Mouse (Mus musculus) heart, postnatal 25 days (tissue): ENCODE measurements around the gene Spryd3. TPM values are rescaled to one million over a fixed set of nuclear protein-coding genes. Genes with fewer than 3 reads are reported as not detected.

Experiments
- DNase-seq: peaks from one replicate; pipeline ENCODE4 v3.0.0; 2022; ENCODE audit warnings: low spot score
- intact Hi-C: fragments of 180-260 bp; cut with DNase I; formaldehyde crosslinking; loops from one replicate; pipeline ENCODE4 v1.15.1; 2025
- total RNA-seq, 2 experiments: library from RNA; stranded (reverse); gene quantifications; 2 replicates each; pipeline ENCODE4 v1.2.3; 2021

The Spryd3 gene
- total RNA-seq, 2 experiments from 2014 or later, result 13.2 to 15.1 TPM

- DNase-seq, result no peak
- intact Hi-C loops, result loop anchor here (1.0 to 2.0 kb wide), 2 partner anchors 31 to 55 kb away; no protein-coding TSS in a partner anchor
Observed at GRCm38 (mm10) chr15:102147674-102148402, 11.8 kb upstream of the Spryd3 start.

- intact Hi-C loops, result loop anchor here (1.0 to 2.0 kb wide), 3 partner anchors 30 to 54 kb away; no protein-coding TSS in a partner anchor
- no peak for DNase-seq
Observed at GRCm38 (mm10) chr15:102146882-102147281, 10.8 kb upstream of the Spryd3 start.

GRCm38 (mm10) chr15:102146089-102146488, 10.1 kb upstream of the Spryd3 start:
- intact Hi-C loops, result loop anchor here (1.0 to 2.0 kb wide), 2 partner anchors 29 to 38 kb away; no protein-coding TSS in a partner anchor
- no peak for DNase-seq

- intact Hi-C loops, result no loop called here
- no peak for DNase-seq
Observed at GRCm38 (mm10) chr15:102145330-102145729, 9.3 kb upstream of the Spryd3 start.

- no peak for DNase-seq
- intact Hi-C loops, result no loop called here
Observed at GRCm38 (mm10) chr15:102144726-102145125, 8.7 kb upstream of the Spryd3 start.

- intact Hi-C loops, result no loop called here
- no peak for DNase-seq
Observed at GRCm38 (mm10) chr15:102144274-102144711, 8.3 kb upstream of the Spryd3 start, which contains the start of gene Igfbp6. TSS of gene Igfbp6 (plus strand) at chr15:102144362.

- intact Hi-C loops, result no loop called here
- peak; percentile 68 for DNase-seq
Observed at GRCm38 (mm10) chr15:102142914-102143912, 7.2 kb upstream of the Spryd3 start.

GRCm38 (mm10) chr15:102141120-102141519, 5.1 kb upstream of the Spryd3 start:
- intact Hi-C loops, result no loop called here
- no peak for DNase-seq

GRCm38 (mm10) chr15:102135522-102136128, 409 bp downstream of the Spryd3 start:
- no peak for DNase-seq
- intact Hi-C loops, result no loop called here

GRCm38 (mm10) chr15:102134709-102135108, 1.3 kb downstream of the Spryd3 start:
- intact Hi-C loops, result no loop called here
- no peak for DNase-seq

GRCm38 (mm10) chr15:102133314-102133713, 2.7 kb downstream of the Spryd3 start:
- no peak for DNase-seq
- intact Hi-C loops, result no loop called here

GRCm38 (mm10) chr15:102126303-102126702, 9.7 kb downstream of the Spryd3 start:
- intact Hi-C loops, result no loop called here

GRCm38 (mm10) chr15:102120530-102120929, 15.5 kb downstream of the Spryd3 start:
- intact Hi-C loops, result no loop called here
- no peak for DNase-seq

More at GRCm38 (mm10) chr15:102126303-102126702, 9.7 kb downstream of the Spryd3 start:
- DNase-seq, result no peak

- DNase-seq, result no peak
- intact Hi-C loops, result no loop called here
Observed at GRCm38 (mm10) chr15:102119831-102120170, 16.2 kb downstream of the Spryd3 start.

GRCm38 (mm10) chr15:102119121-102119830, 16.8 kb downstream of the Spryd3 start:
- intact Hi-C loops, result no loop called here
- no peak for DNase-seq

- DNase-seq, result no peak
- intact Hi-C loops, result no loop called here
Observed at GRCm38 (mm10) chr15:102118591-102118990, 17.4 kb downstream of the Spryd3 start.

- intact Hi-C loops, result loop anchor here (2.0 kb wide), 1 partner anchor 29 kb away; no protein-coding TSS in a partner anchor
Observed at GRCm38 (mm10) chr15:102117461-102118443, 18.3 kb downstream of the Spryd3 start.

GRCm38 (mm10) chr15:102116753-102117415, 19.1 kb downstream of the Spryd3 start:
- intact Hi-C loops, result loop anchor here (2.0 kb wide), 1 partner anchor 30 kb away; no protein-coding TSS in a partner anchor
- no peak for DNase-seq

More at GRCm38 (mm10) chr15:102117461-102118443, 18.3 kb downstream of the Spryd3 start:
- no peak for DNase-seq
